ENCODE assay signal across 1 mouse cellular context in the genomic region with DNA sequence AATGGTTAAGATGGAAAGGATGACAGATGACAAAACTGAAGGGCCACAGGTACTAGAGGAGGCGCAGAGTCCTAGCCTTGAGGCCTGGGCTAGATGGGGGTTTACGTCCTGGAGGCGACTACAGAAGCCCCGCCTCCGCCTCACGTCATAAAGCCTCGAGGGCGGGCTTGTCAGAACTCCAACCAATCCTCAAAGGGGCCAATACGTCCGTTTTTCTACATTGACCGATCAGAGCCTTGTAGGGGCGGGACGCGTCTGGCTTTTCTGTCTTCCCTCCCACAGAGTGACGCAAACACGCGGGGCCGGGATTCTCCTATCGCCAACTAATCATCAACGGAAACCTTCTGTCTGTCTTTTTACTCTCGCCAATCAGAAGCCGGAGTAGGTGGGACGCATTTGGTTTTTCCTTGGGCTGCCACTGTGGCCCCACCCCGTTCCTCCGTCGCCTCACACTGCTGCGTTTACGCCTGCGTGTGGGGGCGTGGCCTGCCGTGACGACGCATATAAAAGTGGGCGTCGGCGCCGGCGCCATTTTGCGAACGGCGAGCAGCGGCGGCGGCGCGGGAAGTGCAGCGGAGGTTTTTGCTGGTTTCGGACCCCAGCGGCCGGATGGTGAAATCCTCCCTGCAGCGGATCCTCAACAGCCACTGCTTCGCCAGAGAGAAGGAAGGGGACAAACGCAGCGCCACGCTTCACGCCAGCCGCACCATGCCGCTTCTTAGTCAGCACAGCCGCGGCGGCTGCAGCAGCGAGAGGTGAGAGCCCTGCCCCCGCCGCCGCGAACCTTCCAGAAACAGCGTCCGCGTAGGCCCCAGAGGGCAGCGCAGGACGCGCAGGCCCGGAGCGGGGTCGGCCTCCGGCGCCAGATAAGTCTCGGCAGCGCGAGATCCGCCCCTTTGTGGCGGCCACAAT.
TF ChIP-seq lines count a peak whose summit lies in the region.

Gene Oaz1 (plus strand): TSS at position 506 of the 912 bp plus-strand sequence.

TF ChIP-seq in CH12.LX, 34 proteins besides CTCF, POLR2A, EP300 and RAD21 (continued from another document):
- no peak for TF ChIP-seq USF2 (conservative IDR thresholded peaks at IDR 0.05; ENCODE audit: low read depth, low read length)
- peak; percentile 91 for TF ChIP-seq TCF12 (IDR thresholded peaks at IDR 0.05; ENCODE audit: low read depth, low read length)
- TF ChIP-seq KAT2A (IDR thresholded peaks at IDR 0.05; ENCODE audit: insufficient replicate concordance, low read length): no peak
- peak; percentile 50 for TF ChIP-seq HCFC1 (IDR thresholded peaks at IDR 0.05; ENCODE audit: low read depth, low read length)
- TF ChIP-seq ZMIZ1 (IDR thresholded peaks at IDR 0.05; ENCODE audit: low read depth, low read length): peak; percentile 64; the same call in 1 of the 2 replicates
- no peak for TF ChIP-seq UBTF (IDR thresholded peaks at IDR 0.05; ENCODE audit: low read depth, low read length)
- peak; percentile 58; the same call in 1 of the 2 replicates for TF ChIP-seq E2F4 (IDR thresholded peaks at IDR 0.05; ENCODE audit: insufficient replicate concordance, low read depth, low read length)
- TF ChIP-seq JUND (conservative IDR thresholded peaks at IDR 0.05; ENCODE audit: low read depth, low read length): no peak
- TF ChIP-seq ZNF384 (IDR thresholded peaks at IDR 0.05; ENCODE audit: low read depth, low read length): no peak
- TF ChIP-seq SMC3 (IDR thresholded peaks at IDR 0.05; ENCODE audit: low read depth, low read length): no peak
- peak; percentile 71 for TF ChIP-seq ELF1 (IDR thresholded peaks at IDR 0.05; ENCODE audit: low read depth, low read length)
- peak; percentile 0; the same call in 1 of the 2 replicates for TF ChIP-seq SIN3A (IDR thresholded peaks at IDR 0.05; ENCODE audit: low read length)
- no peak for TF ChIP-seq MXI1 (IDR thresholded peaks at IDR 0.05; ENCODE audit: low read depth, low read length)
- peak; percentile 81 for TF ChIP-seq NRF1 (IDR thresholded peaks at IDR 0.05; ENCODE audit: low read depth, low read length)
- TF ChIP-seq MAZ (IDR thresholded peaks at IDR 0.05; ENCODE audit: low read depth, low read length): no peak; the same call in 1 of the 2 replicates
- no peak for TF ChIP-seq MAX (IDR thresholded peaks at IDR 0.05; ENCODE audit: low read length)
- no peak for TF ChIP-seq ZKSCAN1 (IDR thresholded peaks at IDR 0.05; ENCODE audit: borderline replicate concordance, low read depth, low read length)
- TF ChIP-seq PAX5 (IDR thresholded peaks at IDR 0.05; ENCODE audit: low read length): no peak
- TF ChIP-seq MEF2A (IDR thresholded peaks at IDR 0.05; ENCODE audit: borderline replicate concordance, low read depth, low read length): no peak; the same call in 1 of the 2 replicates
- no peak for TF ChIP-seq CHD1 (IDR thresholded peaks at IDR 0.05; ENCODE audit: low read depth, low read length)
- no peak for TF ChIP-seq GABPA (IDR thresholded peaks at IDR 0.05; ENCODE audit: insufficient replicate concordance, low read depth, low read length)
- TF ChIP-seq TBP (conservative IDR thresholded peaks at IDR 0.05; ENCODE audit: low read depth, low read length): peak; percentile 87; the same call in 1 of the 2 replicates
